Mouse (Mus musculus) neural tube, embryonic 13.5 days (tissue): ENCODE results near the gene Rab1a. TPM values are rescaled to one million over a fixed set of nuclear protein-coding genes. Genes with fewer than 3 reads are reported as not detected.
A peak's percentile ranks its signal among the peaks of the same experiment; 100 is the strongest.

ENCODE experiments used
- ATAC-seq: fragments of 200-750 bp; cut with Nextera tagmentation; 2 replicates; pipeline ENCODE4 v1.8.0; 2017; ENCODE audit warnings: low read depth, mild to moderate bottlenecking, moderate TSS enrichment, moderate library complexity
- H3K27ac ChIP-seq: fragments of 300-500 bp; sonication (generic); replicated peaks from 2 replicates; pipeline ENCODE4 v1.5.1; 2015; ENCODE audit warnings: moderate library complexity, mild to moderate bottlenecking, inconsistent platforms
- H3K27me3 ChIP-seq: fragments of 300-500 bp; sonication (generic); 2 replicates; pipeline ENCODE4 v1.6.1; 2015; ENCODE audit warnings: mild to moderate bottlenecking, inconsistent platforms
- H3K36me3 ChIP-seq: fragments of 300-500 bp; sonication (generic); 2 replicates; pipeline ENCODE4 v1.6.1; 2015; ENCODE audit warnings: mild to moderate bottlenecking, inconsistent platforms
- H3K4me1 ChIP-seq: fragments of 300-500 bp; sonication (generic); replicated peaks from 2 replicates; pipeline ENCODE4 v1.6.1; 2015; ENCODE audit warnings: inconsistent platforms
- H3K4me2 ChIP-seq: fragments of 300-500 bp; sonication (generic); 2 replicates; pipeline ENCODE4 v1.6.1; 2015; ENCODE audit warnings: inconsistent platforms, mild to moderate bottlenecking, moderate library complexity
- H3K4me3 ChIP-seq: fragments of 300-500 bp; sonication (generic); 2 replicates; pipeline ENCODE4 v1.5.1; 2015; ENCODE audit warnings: mild to moderate bottlenecking, inconsistent platforms
- H3K9ac ChIP-seq: fragments of 300-500 bp; sonication (generic); 2 replicates; pipeline ENCODE4 v1.6.1; 2015; ENCODE audit warnings: moderate library complexity, mild to moderate bottlenecking, inconsistent platforms
- H3K9me3 ChIP-seq: fragments of 300-500 bp; sonication (generic); 2 replicates; pipeline ENCODE4 v1.6.1; 2016; ENCODE audit warnings: inconsistent platforms
- WGBS: fragments of 180-500 bp; shearing (Covaris S2); methylation state at CpG from one replicate; pipeline ENCODE4 v1.1.7; 2015; 5-methylcytosine and 5-hydroxymethylcytosine counted together
- polyA plus RNA-seq: library from polyadenylated mRNA; unstranded; fragments of >200 nt; fragmentation: Nextera tagmentation; extraction: Ambion mirVana; gene quantifications from 2 replicates; pipeline ENCODE4 v1.2.1, GENCODE M21; 2015

The Rab1a gene
- polyA plus RNA-seq, 1 experiment from 2014 or later: 315 TPM

DNA sequence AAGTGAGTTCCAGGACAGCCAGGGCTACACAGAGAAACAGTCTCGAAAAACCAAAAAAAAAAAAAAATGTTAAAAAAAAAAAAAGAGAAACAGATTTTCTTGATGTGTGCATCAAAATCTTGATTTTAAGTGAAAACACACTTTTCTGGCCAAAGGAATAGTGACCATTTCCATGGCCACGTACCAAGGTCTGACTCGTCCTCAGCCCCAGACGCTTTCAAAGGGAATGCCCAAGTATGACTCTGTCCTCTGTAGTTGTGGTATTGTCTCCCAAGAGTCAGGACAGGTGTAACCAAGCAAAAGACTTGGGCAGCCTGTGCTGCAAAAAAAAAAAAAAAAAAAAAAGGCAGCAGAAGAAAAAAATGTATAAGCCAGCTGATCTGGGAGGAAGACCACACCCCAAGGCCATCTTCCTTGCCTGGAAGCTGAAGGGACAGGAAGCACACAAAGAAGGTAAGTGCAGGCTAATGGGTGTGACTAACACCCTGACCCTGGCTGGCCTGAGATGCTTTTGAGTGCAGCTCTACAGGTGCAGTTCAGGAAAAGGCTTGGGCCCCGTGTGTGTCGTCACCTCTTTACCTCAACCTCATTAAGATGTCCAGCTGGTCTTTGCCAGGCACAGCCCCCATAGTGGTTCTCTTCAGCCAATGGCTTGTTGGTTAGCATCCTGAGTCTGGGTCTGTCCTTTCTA, 41.3 kb downstream of the Rab1a start:
- WGBS: 91% methylated on average over 6 of the region's 6 CpGs
- H3K4me2 ChIP-seq: no peak overlapping the region

GRCm38 (mm10) chr11:20243214-20243913, 42.1 kb downstream of the Rab1a start:
- Histone ChIP-seq H3K27ac (no peak overlapping the region), H3K9me3 (no peaks in the 10 kb centered on the region), H3K27me3 (no peaks in the 10 kb centered on the region), H3K4me2 (no peak overlapping the region), H3K4me3 (no peak overlapping the region), H3K36me3 (peaks cover 36% of the 10 kb centered on the region), H3K9ac (no peak overlapping the region), H3K4me1 (peaks cover 37% of the 10 kb centered on the region)
- 0 out of 2 replicates have a peak, but pooled peaks have one; percentile 40 for ATAC-seq
- WGBS: 61% methylated on average over 9 of the region's 9 CpGs

More for the DNA sequence above, 41.3 kb downstream of the Rab1a start:
- Histone ChIP-seq H3K4me1 (peaks cover 28% of the 10 kb centered on the region), H3K4me3 (no peak overlapping the region), H3K9ac (no peak overlapping the region), H3K27me3 (no peaks in the 10 kb centered on the region), H3K9me3 (no peaks in the 10 kb centered on the region), H3K27ac (no peak overlapping the region), H3K36me3 (peaks cover 43% of the 10 kb centered on the region)
- no peak for ATAC-seq

GRCm38 (mm10) chr11:20244336-20245290, 43.4 kb downstream of the Rab1a start:
- H3K27ac ChIP-seq: no peak overlapping the region
- WGBS: 77% methylated on average over 16 of the region's 16 CpGs
- H3K9ac ChIP-seq: no peak overlapping the region
- H3K9me3 ChIP-seq: no peaks in the 10 kb centered on the region
- no peak for ATAC-seq
- no peak overlapping the region for H3K4me3 ChIP-seq
- H3K4me1 ChIP-seq: peaks cover 40% of the 10 kb centered on the region
- no peaks in the 10 kb centered on the region for H3K27me3 ChIP-seq
- H3K4me2 ChIP-seq: no peak overlapping the region
- H3K36me3 ChIP-seq: peaks cover 24% of the 10 kb centered on the region

GRCm38 (mm10) chr11:20245316-20245715, 44.1 kb downstream of the Rab1a start:
- 88% methylated on average over 6 of the region's 6 CpGs for WGBS
- no peaks in the 10 kb centered on the region for H3K27me3 ChIP-seq
- no peak overlapping the region for H3K4me2 ChIP-seq
- no peaks in the 10 kb centered on the region for H3K9me3 ChIP-seq
- peaks cover 46% of the 10 kb centered on the region for H3K4me1 ChIP-seq
- H3K27ac ChIP-seq: no peak overlapping the region
- H3K9ac ChIP-seq: no peak overlapping the region
- peaks cover 17% of the 10 kb centered on the region for H3K36me3 ChIP-seq
- no peak overlapping the region for H3K4me3 ChIP-seq
- no peak for ATAC-seq

- 86% methylated on average over 1 of the region's 1 CpGs for WGBS
- peaks cover 4% of the 10 kb centered on the region for H3K36me3 ChIP-seq
- no peak overlapping the region for H3K4me3 ChIP-seq
- no peak for ATAC-seq
- no peaks in the 10 kb centered on the region for H3K27me3 ChIP-seq
- H3K4me2 ChIP-seq: peak overlapping the region; percentile 5; the same call in 1 of the 2 replicates
- H3K9me3 ChIP-seq: no peaks in the 10 kb centered on the region
- peaks cover 50% of the 10 kb centered on the region for H3K4me1 ChIP-seq
- H3K27ac ChIP-seq: no peak overlapping the region
- no peak overlapping the region for H3K9ac ChIP-seq
Observed at GRCm38 (mm10) chr11:20246616-20247015, 45.4 kb downstream of the Rab1a start.

GRCm38 (mm10) chr11:20247146-20247855, 46.1 kb downstream of the Rab1a start:
- Histone ChIP-seq H3K27ac (no peak overlapping the region), H3K36me3 (no peaks in the 10 kb centered on the region), H3K4me1 (peaks cover 50% of the 10 kb centered on the region), H3K27me3 (no peaks in the 10 kb centered on the region), H3K4me2 (peak overlapping the region; percentile 78), H3K4me3 (no peak overlapping the region), H3K9me3 (no peaks in the 10 kb centered on the region), H3K9ac (peak overlapping the region; percentile 94; the same call in 1 of the 2 replicates)
- no peak for ATAC-seq
- WGBS: 82% methylated on average over 8 of the region's 8 CpGs

- peak overlapping the region; percentile 94 for H3K4me3 ChIP-seq
- H3K4me1 ChIP-seq: peaks cover 48% of the 10 kb centered on the region
- H3K36me3 ChIP-seq: no peaks in the 10 kb centered on the region
- ATAC-seq: no peak
- no peaks in the 10 kb centered on the region for H3K9me3 ChIP-seq
- H3K27me3 ChIP-seq: no peaks in the 10 kb centered on the region
- H3K9ac ChIP-seq: peak overlapping the region; percentile 94
- H3K27ac ChIP-seq: peak overlapping the region; percentile 92
- H3K4me2 ChIP-seq: peak overlapping the region; percentile 78
- WGBS: 8% methylated on average over 4 of the region's 4 CpGs
Observed at GRCm38 (mm10) chr11:20248277-20248676, 47.0 kb downstream of the Rab1a start.

GRCm38 (mm10) chr11:20248840-20249239, 47.6 kb downstream of the Rab1a start:
- ATAC-seq: peak; percentile 82
- no peaks in the 10 kb centered on the region for H3K36me3 ChIP-seq
- peak overlapping the region; percentile 94 for H3K9ac ChIP-seq
- WGBS: under 1% methylated on average over 37 of the region's 39 CpGs
- H3K27me3 ChIP-seq: no peaks in the 10 kb centered on the region
- H3K4me1 ChIP-seq: peaks cover 45% of the 10 kb centered on the region
- peak overlapping the region; percentile 92 for H3K27ac ChIP-seq
- peak overlapping the region; percentile 94 for H3K4me3 ChIP-seq
- H3K4me2 ChIP-seq: peak overlapping the region; percentile 78
- H3K9me3 ChIP-seq: no peaks in the 10 kb centered on the region

- Histone ChIP-seq H3K27me3 (no peaks in the 10 kb centered on the region), H3K4me1 (peaks cover 43% of the 10 kb centered on the region), H3K9ac (peak within 1 kb of the TSS; percentile 94), H3K4me2 (peak within 1 kb of the TSS; percentile 78), H3K36me3 (no peaks in the 10 kb centered on the region), H3K9me3 (no peaks in the 10 kb centered on the region), H3K4me3 (peak within 1 kb of the TSS; percentile 94), H3K27ac (peak within 1 kb of the TSS; percentile 92)
- peak; percentile 99 for ATAC-seq
- WGBS: under 1% methylated on average over 59 of the region's 59 CpGs
Observed at GRCm38 (mm10) chr11:20249296-20250110, 48.3 kb downstream of the Rab1a start, which contains the start of gene Cep68. TSS of gene Cep68 (minus strand) at chr11:20249429.

DNA sequence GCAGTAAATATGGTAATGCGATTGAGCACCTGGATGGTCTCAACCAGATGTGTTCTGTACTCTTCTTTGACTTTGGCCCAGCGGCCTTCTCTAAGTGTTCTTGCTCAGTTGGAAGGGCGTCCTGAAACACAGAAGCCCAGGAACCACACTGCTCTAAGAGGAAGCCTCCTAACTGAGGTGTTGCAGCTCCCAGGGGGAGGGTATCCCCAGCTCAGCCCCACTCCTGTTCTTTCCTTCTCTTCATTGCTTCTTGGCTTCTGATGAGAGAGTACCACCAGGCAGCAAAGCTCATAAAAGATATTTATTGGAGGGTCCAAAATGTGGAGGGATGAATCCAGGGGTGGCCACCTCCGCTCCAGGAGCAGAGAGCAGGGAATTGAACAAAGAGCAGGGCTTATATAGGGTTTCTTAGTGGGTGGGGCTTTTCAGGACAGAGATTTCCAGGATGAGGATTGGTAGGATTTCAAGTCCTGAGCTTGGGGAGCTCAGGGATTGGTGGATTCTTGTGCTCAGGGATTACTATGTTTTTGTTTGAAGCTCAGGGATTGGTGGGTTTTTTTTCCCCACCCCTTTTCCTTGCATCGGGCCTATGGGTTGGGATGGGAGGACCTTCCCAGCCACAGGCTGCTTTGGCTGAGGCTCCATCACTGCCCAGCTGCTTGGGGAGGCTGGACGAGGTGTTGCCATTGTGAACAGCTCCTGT, 49.4 kb downstream of the Rab1a start:
- H3K4me3 ChIP-seq: no peak overlapping the region
- peaks cover 39% of the 10 kb centered on the region for H3K4me1 ChIP-seq
- H3K4me2 ChIP-seq: no peak overlapping the region
- WGBS: 92% methylated on average over 6 of the region's 6 CpGs
- H3K27ac ChIP-seq: no peak overlapping the region
- no peak overlapping the region for H3K9ac ChIP-seq
- H3K27me3 ChIP-seq: no peaks in the 10 kb centered on the region
- H3K36me3 ChIP-seq: no peaks in the 10 kb centered on the region
- no peak for ATAC-seq
- H3K9me3 ChIP-seq: no peaks in the 10 kb centered on the region
